Mouse (Mus musculus): ENCODE data around the gene Fam183b. TPM values are rescaled to one million over a fixed set of nuclear protein-coding genes. Genes with fewer than 3 reads are reported as not detected.

The Fam183b gene
- not detected in 2 replicates for total RNA-seq (2023)

DNA sequence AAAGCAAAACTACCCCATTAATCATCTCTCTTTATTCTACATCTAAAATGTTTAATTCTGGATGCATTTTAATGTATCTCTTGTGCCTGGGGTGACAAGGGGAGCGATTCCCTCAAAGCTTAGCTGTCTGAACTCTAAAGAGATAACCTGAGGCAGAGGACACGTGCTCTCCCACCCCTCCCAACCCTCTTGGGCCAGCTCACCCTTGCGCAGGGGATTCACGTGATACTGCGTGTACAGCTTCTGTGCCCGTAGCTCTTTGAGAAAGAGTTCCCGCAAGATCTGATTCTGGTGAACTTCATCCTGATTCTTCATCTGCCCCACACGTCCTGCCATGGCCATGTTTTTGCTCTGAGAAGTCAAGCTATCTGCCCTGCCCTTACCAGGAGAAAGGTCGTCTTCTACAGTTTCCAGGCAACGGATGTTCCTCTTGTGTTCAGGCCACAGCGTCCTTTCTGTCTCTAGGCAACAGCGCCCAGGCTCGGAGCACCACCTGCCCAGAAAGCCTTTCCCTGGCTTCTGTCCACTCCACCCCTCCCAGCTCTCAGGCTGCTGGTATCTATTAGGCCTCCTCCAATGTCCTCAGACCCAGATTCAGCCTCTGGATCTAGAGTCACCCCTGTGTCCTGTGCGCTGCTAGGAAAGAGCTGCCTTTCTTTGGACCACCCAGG, at the start of gene Fam183b:
TSS of gene Fam183b (minus strand) at position 403 of the 671 bp plus-strand sequence.

DNA sequence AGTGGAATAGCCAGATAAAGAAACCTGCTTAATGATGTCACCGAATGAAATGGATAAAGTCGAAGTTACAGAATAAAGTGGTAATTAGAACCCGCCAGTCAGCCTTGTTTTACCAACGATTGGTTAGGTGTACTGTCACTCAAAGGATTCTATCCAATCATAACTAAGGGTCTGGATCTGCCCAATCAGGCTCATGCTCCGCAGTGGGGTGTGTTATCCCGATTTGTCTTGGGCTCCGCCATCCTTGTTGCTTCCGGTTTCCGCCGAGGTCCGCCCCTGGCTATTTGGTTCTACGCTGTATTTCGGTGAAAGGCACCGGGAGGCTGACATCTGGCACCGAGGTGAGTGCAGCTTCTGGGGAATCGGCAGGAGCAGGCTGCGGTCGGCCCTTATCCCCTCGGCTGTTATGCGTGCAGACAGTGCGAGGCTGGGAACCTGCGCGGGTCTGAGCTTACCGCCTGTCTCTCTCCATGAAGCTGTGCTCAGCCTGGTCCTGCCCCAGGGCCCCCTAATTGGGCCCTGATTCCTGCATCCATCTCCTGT, 45.2 kb upstream of the Fam183b start, which contains the start of gene Gm12258:
TSS of gene Gm12258 (plus strand) at position 240 of the 543 bp plus-strand sequence.

DNA sequence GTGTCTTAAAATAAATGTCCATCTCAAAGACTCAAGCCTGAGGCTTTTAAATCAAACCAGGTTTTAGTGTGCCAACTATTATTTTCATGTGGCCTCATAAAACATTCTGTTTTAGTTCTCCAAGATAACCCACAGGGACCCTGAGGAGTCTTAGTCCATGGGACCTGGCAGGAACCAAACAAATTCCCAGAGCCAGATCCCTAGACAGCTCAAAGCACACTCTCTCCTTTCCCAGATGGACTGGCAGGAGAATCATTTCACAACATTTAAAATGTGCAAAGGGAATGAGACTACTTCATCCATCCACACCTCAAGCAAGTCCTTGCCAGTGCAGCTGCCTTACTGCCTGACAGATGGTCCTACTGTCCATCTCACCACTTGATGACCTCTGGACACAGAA, 37.2 kb upstream of the Fam183b start, which contains the start of gene Olfr311:
TSS of gene Olfr311 (plus strand) at position 301 of the 400 bp plus-strand sequence.

DNA sequence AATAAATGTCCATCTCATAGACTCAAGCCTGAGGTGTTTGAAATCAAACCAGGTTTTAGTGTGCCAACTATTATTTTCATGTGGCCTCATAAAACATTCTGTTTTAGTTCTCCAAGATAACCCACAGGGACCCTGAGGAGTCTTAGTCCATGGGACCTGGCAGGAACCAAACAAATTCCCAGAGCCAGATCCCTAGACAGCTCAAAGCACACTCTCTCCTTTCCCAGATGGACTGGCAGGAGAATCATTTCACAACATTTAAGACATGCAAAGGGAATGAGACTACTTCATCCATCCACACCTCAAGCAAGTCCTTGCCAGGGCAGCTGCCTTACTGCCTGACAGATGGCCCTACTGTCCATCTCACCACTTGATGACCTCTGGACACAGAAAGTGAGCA, 27.2 kb upstream of the Fam183b start, which contains the start of gene Olfr312:
TSS of gene Olfr312 (plus strand) at position 301 of the 400 bp plus-strand sequence.

DNA sequence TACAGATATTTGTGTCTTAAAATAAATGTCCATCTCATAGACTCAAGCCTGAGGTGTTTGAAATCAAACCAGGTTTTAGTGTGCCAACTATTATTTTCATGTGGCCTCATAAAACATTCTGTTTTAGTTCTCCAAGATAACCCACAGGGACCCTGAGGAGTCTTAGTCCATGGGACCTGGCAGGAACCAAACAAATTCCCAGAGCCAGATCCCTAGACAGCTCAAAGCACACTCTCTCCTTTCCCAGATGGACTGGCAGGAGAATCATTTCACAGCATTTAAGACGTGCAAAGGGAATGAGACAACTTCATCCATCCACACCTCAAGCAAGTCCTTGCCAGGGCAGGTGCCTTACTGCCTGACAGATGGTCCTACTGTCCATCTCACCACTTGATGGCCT, 12.9 kb upstream of the Fam183b start, which contains the start of gene Olfr313:
TSS of gene Olfr313 (plus strand) at position 301 of the 400 bp plus-strand sequence.

DNA sequence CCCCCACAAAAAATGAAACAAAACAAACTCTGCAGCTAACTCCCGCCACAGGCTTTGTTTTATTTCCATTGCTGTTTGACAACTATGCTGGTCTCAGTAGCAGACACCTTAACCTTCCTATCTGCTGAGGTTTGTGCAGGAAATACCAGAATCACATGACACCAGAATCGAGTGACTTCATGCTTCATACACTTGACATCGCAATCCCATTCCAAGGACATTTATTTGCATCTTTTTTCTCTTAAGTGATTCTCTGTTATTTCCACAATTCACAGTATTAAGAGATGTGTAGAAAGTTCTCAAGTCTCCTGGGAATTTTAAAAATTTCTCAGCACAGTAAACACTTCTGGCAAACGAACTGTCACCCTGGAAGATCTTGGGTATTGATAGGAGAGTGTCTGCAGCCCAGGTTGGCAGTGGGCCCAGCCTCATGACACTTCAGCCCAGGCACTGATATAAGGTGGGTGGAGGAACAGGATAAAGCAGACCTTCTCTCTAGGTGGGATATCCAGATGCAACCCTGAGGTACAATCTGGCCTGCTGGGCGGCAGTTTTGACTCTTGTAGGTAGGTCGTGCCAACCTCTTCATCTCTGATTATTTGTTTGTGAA, 19.2 kb downstream of the Fam183b start, which contains the start of gene Olfr314:
TSS of gene Olfr314 (plus strand) at position 473 of the 610 bp plus-strand sequence.

DNA sequence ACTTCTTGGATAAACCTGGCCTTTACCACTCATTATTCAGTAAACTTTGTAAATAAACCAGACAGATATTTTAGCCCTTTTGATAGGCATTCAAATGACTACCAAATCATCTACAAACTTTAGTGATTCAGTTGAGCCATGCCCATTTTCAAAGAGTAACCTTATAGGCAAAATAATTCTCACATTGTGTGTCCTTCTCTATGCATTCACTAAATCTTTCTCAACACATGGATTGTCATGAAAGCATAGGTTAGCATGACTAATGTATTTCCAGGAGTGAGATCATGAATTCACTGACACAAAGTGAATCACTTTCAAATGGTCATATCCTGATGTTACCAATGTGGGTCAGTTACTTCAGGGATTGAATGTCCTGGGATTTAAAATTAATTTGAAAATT, 28.9 kb downstream of the Fam183b start, which contains the start of gene Olfr315:
TSS of gene Olfr315 (plus strand) at position 301 of the 400 bp plus-strand sequence.

DNA sequence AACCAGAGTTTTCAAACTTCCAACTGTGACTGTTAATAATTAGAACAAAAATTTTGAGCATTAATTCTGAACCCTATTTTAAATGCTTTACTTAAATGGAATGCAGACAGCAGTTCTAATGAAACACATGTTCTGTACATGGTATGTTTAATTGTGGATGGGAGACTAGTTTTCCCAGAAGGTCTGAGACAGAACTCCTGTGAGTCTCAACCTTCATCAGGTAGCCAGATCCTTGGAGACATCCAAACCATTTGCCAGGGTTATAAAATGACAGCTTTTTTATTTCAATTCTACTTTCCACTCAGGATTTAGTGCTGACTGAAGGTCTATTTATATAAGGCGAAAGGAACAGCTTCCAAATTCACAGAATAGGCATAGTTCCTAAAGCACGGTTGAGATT, 49.3 kb downstream of the Fam183b start, which contains the start of gene Olfr316:
TSS of gene Olfr316 (plus strand) at position 301 of the 400 bp plus-strand sequence.

Other genes with a start within 250 kb of the Fam183b start
- 0.18 and 0.32 TPM in 2 replicates for gene Olfr328, start 246.3 kb downstream of the Fam183b start, total RNA-seq (2023)
- not detected in 2 replicates for gene Olfr224, start 231.4 kb downstream of the Fam183b start, total RNA-seq (2023)
- gene Olfr325, start 224.2 kb downstream of the Fam183b start, total RNA-seq (2023) = not detected in 2 replicates
- gene Olfr324, start 206.8 kb downstream of the Fam183b start, total RNA-seq (2023) = not detected in 2 replicates
- gene 2210407C18Rik, start 185.9 kb downstream of the Fam183b start, total RNA-seq (2023) = not detected in 2 replicates
- gene Olfr323, start 171.5 kb downstream of the Fam183b start, total RNA-seq (2023) = not detected in 2 replicates
- gene Trim58, start 161.5 kb downstream of the Fam183b start, total RNA-seq (2023) = 0.29 and 0.41 TPM in 2 replicates
- not detected in 2 replicates for gene Olfr322, start 143.2 kb downstream of the Fam183b start, total RNA-seq (2023)
- not detected in 2 replicates for gene Olfr320, start 120.9 kb downstream of the Fam183b start, total RNA-seq (2023)
- gene Olfr319, start 102.8 kb downstream of the Fam183b start, total RNA-seq (2023) = not detected in 2 replicates
- 0.13 and 0.25 TPM in 2 replicates for gene Olfr318, start 77.9 kb downstream of the Fam183b start, total RNA-seq (2023)
- not detected in 2 replicates for gene Olfr317, start 62.7 kb downstream of the Fam183b start, total RNA-seq (2023)
- not detected in 2 replicates for gene Olfr316, start 49.2 kb downstream of the Fam183b start, total RNA-seq (2023)
- not detected in 2 replicates for gene Olfr315, start 28.8 kb downstream of the Fam183b start, total RNA-seq (2023)
- gene Olfr314, start 19.0 kb downstream of the Fam183b start, total RNA-seq (2023) = not detected in 2 replicates
- gene Olfr313, start 13.0 kb upstream of the Fam183b start, total RNA-seq (2023) = not detected in 2 replicates
- gene Olfr312, start 27.3 kb upstream of the Fam183b start, total RNA-seq (2023) = not detected in 2 replicates
- gene Olfr311, start 37.3 kb upstream of the Fam183b start, total RNA-seq (2023) = not detected in 2 replicates
- gene Gm12258, start 45.2 kb upstream of the Fam183b start, total RNA-seq (2023) = 0.52 and 1.7 TPM in 2 replicates
- 3.0 and 3.5 TPM in 2 replicates for gene 2810021J22Rik, start 65.3 kb upstream of the Fam183b start, total RNA-seq (2023)
- 3.9 and 4.2 TPM in 2 replicates for gene Zfp39, start 102.3 kb upstream of the Fam183b start, total RNA-seq (2023)
- 0.63 and 1.7 TPM in 2 replicates for gene Btnl10, start 115.9 kb upstream of the Fam183b start, total RNA-seq (2023)
- gene Rnf187, start 137.0 kb upstream of the Fam183b start, total RNA-seq (2023) = 35.2 and 45.4 TPM in 2 replicates
- 6.9 and 10.3 TPM in 2 replicates for gene Hist3h2ba, start 147.0 kb upstream of the Fam183b start, total RNA-seq (2023)
- gene Hist3h2a, start 152.7 kb upstream of the Fam183b start, total RNA-seq (2023) = 26.3 and 37.6 TPM in 2 replicates
- gene Trim17, start 152.7 kb upstream of the Fam183b start, total RNA-seq (2023) = 0.14 TPM in 1 of 2 replicates, not detected in the other
- 56.4 and 85.0 TPM in 2 replicates for gene Trim11, start 176.1 kb upstream of the Fam183b start, total RNA-seq (2023)